Mouse (Mus musculus): ENCODE measurements around the gene 9930104L06Rik. TPM values are rescaled to one million over a fixed set of nuclear protein-coding genes. Genes with fewer than 3 reads are reported as not detected.
"Not testable (repeated sequence)": the region's sequence is repeated elsewhere in the genome, so short reads cannot be mapped to it uniquely, and the experiment has no call there.

9930104L06Rik gene
- polyA plus RNA-seq, 1 experiment from 2014 or later: 6.1 TPM

- Histone ChIP-seq H3K4me2 (ENCODE audit: low read depth, low read length, severe bottlenecking) (no peak overlapping the region), H3K4me1 (replicated peaks; ENCODE audit: control insufficient read depth, insufficient read depth, low read length) (peaks cover 7% of the 10 kb centered on the region; the same call in 1 of the 2 replicates), H3K9me3 (ENCODE audit: control insufficient read depth, low read length) (no peaks in the 10 kb centered on the region), H3K27me3 (ENCODE audit: control insufficient read depth, insufficient read depth, low read length) (no peaks in the 10 kb centered on the region), H3K27ac (ENCODE audit: low read depth, low read length) (peak overlapping the region; percentile 73; the same call in 1 of the 2 replicates), H3K36me3 (ENCODE audit: control insufficient read depth, insufficient read depth, low read length) (no peaks in the 10 kb centered on the region), H3K9ac (ENCODE audit: low read length) (no peak overlapping the region), H3K4me3 (ENCODE audit: low read depth, low read length) (no peak overlapping the region)
- DNase-seq (ENCODE audit: low spot score) (no peak), ATAC-seq (replicated peaks; ENCODE audit: low FRiP score) (peak; percentile 44; the same call in 1 of the 2 replicates)
- WGBS: 66% methylated on average over 4 of the region's 4 CpGs
Measured at GRCm38 (mm10) chr4:124905417-124905816, 31.4 kb upstream of the 9930104L06Rik start.

- H3K9ac ChIP-seq (ENCODE audit: low read length): peak overlapping the region; percentile 5
- peaks cover 7% of the 10 kb centered on the region; the same call in 1 of the 2 replicates for H3K4me1 ChIP-seq (replicated peaks; ENCODE audit: control insufficient read depth, insufficient read depth, low read length)
- WGBS: 5% methylated on average over 21 of the region's 21 CpGs
- H3K36me3 ChIP-seq (ENCODE audit: control insufficient read depth, insufficient read depth, low read length): no peaks in the 10 kb centered on the region
- no peaks in the 10 kb centered on the region for H3K9me3 ChIP-seq (ENCODE audit: control insufficient read depth, low read length)
- H3K27me3 ChIP-seq (ENCODE audit: control insufficient read depth, insufficient read depth, low read length): no peaks in the 10 kb centered on the region
- ATAC-seq (replicated peaks; ENCODE audit: low FRiP score) (peak; percentile 78), DNase-seq (ENCODE audit: low spot score) (peak; percentile 86)
- peak overlapping the region; percentile 48 for H3K4me2 ChIP-seq (ENCODE audit: low read depth, low read length, severe bottlenecking)
- H3K4me3 ChIP-seq (ENCODE audit: low read depth, low read length): peak overlapping the region; percentile 22
- H3K27ac ChIP-seq (ENCODE audit: low read depth, low read length): peak overlapping the region; percentile 73
Measured at GRCm38 (mm10) chr4:124905971-124906822, 30.7 kb upstream of the 9930104L06Rik start.

- Histone ChIP-seq H3K4me2 (ENCODE audit: low read depth, low read length, severe bottlenecking) (no peak overlapping the region), H3K4me3 (ENCODE audit: low read depth, low read length) (no peak overlapping the region), H3K9ac (ENCODE audit: low read length) (no peak overlapping the region), H3K27me3 (ENCODE audit: control insufficient read depth, insufficient read depth, low read length) (no peaks in the 10 kb centered on the region), H3K27ac (ENCODE audit: low read depth, low read length) (no peak overlapping the region), H3K4me1 (replicated peaks; ENCODE audit: control insufficient read depth, insufficient read depth, low read length) (no peaks in the 10 kb centered on the region), H3K9me3 (ENCODE audit: control insufficient read depth, low read length) (no peaks in the 10 kb centered on the region), H3K36me3 (ENCODE audit: control insufficient read depth, insufficient read depth, low read length) (peaks cover 26% of the 10 kb centered on the region)
- WGBS: 94% methylated on average over 5 of the region's 5 CpGs
- DNase-seq (ENCODE audit: low spot score) (no peak), ATAC-seq (replicated peaks; ENCODE audit: low FRiP score) (no peak)
Measured at GRCm38 (mm10) chr4:124928102-124928501, 8.7 kb upstream of the 9930104L06Rik start.

GRCm38 (mm10) chr4:124939211-124939610 lies 2.4 kb downstream of the 9930104L06Rik start, which contains the start of gene Cdca8:
Cdca8 (minus strand) TSS chr4:124939311.
- H3K9ac ChIP-seq (ENCODE audit: low read length); H3K27me3 ChIP-seq (ENCODE audit: control insufficient read depth, insufficient read depth, low read length); H3K27ac ChIP-seq (ENCODE audit: low read depth, low read length); DNase-seq (ENCODE audit: low spot score); ATAC-seq (replicated peaks; ENCODE audit: low FRiP score); H3K36me3 ChIP-seq (ENCODE audit: control insufficient read depth, insufficient read depth, low read length); H3K9me3 ChIP-seq (ENCODE audit: control insufficient read depth, low read length); H3K4me3 ChIP-seq (ENCODE audit: low read depth, low read length); H3K4me2 ChIP-seq (ENCODE audit: low read depth, low read length, severe bottlenecking): not testable (repeated sequence)
- 87% methylated on average over 4 of the region's 4 CpGs for WGBS
- peaks cover 14% of the 10 kb centered on the region for H3K4me1 ChIP-seq (replicated peaks; ENCODE audit: control insufficient read depth, insufficient read depth, low read length)

GRCm38 (mm10) chr4:124943022-124943421 lies 6.2 kb downstream of the 9930104L06Rik start:
- DNase-seq (ENCODE audit: low spot score) (peak; percentile 91), ATAC-seq (replicated peaks; ENCODE audit: low FRiP score) (no peak)
- Histone ChIP-seq H3K27me3 (ENCODE audit: control insufficient read depth, insufficient read depth, low read length) (no peaks in the 10 kb centered on the region), H3K27ac (ENCODE audit: low read depth, low read length) (no peak overlapping the region), H3K4me2 (ENCODE audit: low read depth, low read length, severe bottlenecking) (no peak overlapping the region), H3K9ac (ENCODE audit: low read length) (no peak overlapping the region), H3K9me3 (ENCODE audit: control insufficient read depth, low read length) (no peaks in the 10 kb centered on the region), H3K4me3 (ENCODE audit: low read depth, low read length) (no peak overlapping the region), H3K36me3 (ENCODE audit: control insufficient read depth, insufficient read depth, low read length) (no peaks in the 10 kb centered on the region; the same call in 1 of the 2 replicates), H3K4me1 (replicated peaks; ENCODE audit: control insufficient read depth, insufficient read depth, low read length) (no peaks in the 10 kb centered on the region)
- WGBS: 6% methylated on average over 4 of the region's 4 CpGs

GRCm38 (mm10) chr4:124943781-124944180 lies 6.9 kb downstream of the 9930104L06Rik start:
- Histone ChIP-seq H3K27ac (ENCODE audit: low read depth, low read length) (no peak overlapping the region), H3K4me3 (ENCODE audit: low read depth, low read length) (no peak overlapping the region), H3K36me3 (ENCODE audit: control insufficient read depth, insufficient read depth, low read length) (no peaks in the 10 kb centered on the region; the same call in 1 of the 2 replicates), H3K27me3 (ENCODE audit: control insufficient read depth, insufficient read depth, low read length) (no peaks in the 10 kb centered on the region), H3K9me3 (ENCODE audit: control insufficient read depth, low read length) (no peaks in the 10 kb centered on the region), H3K9ac (ENCODE audit: low read length) (no peak overlapping the region), H3K4me2 (ENCODE audit: low read depth, low read length, severe bottlenecking) (no peak overlapping the region), H3K4me1 (replicated peaks; ENCODE audit: control insufficient read depth, insufficient read depth, low read length) (no peaks in the 10 kb centered on the region)
- ATAC-seq (replicated peaks; ENCODE audit: low FRiP score) (no peak), DNase-seq (ENCODE audit: low spot score) (no peak)
- 87% methylated on average over 5 of the region's 5 CpGs for WGBS

GRCm38 (mm10) chr4:124944961-124945360 lies 8.1 kb downstream of the 9930104L06Rik start:
- Histone ChIP-seq H3K9ac (ENCODE audit: low read length) (no peak overlapping the region), H3K4me3 (ENCODE audit: low read depth, low read length) (no peak overlapping the region), H3K27ac (ENCODE audit: low read depth, low read length) (no peak overlapping the region), H3K9me3 (ENCODE audit: control insufficient read depth, low read length) (no peaks in the 10 kb centered on the region), H3K36me3 (ENCODE audit: control insufficient read depth, insufficient read depth, low read length) (no peaks in the 10 kb centered on the region; the same call in 1 of the 2 replicates), H3K4me1 (replicated peaks; ENCODE audit: control insufficient read depth, insufficient read depth, low read length) (no peaks in the 10 kb centered on the region), H3K27me3 (ENCODE audit: control insufficient read depth, insufficient read depth, low read length) (no peaks in the 10 kb centered on the region), H3K4me2 (ENCODE audit: low read depth, low read length, severe bottlenecking) (no peak overlapping the region)
- ATAC-seq (replicated peaks; ENCODE audit: low FRiP score) (no peak), DNase-seq (ENCODE audit: low spot score) (no peak)
- 53% methylated on average over 2 of the region's 2 CpGs for WGBS

GRCm38 (mm10) chr4:124949488-124949887 lies 12.6 kb downstream of the 9930104L06Rik start:
- no peaks in the 10 kb centered on the region for H3K9me3 ChIP-seq (ENCODE audit: control insufficient read depth, low read length)
- H3K9ac ChIP-seq (ENCODE audit: low read length): no peak overlapping the region; the same call in 1 of the 2 replicates
- H3K27me3 ChIP-seq (ENCODE audit: control insufficient read depth, insufficient read depth, low read length): no peaks in the 10 kb centered on the region
- no peak overlapping the region for H3K27ac ChIP-seq (ENCODE audit: low read depth, low read length)
- DNase-seq (ENCODE audit: low spot score) (no peak), ATAC-seq (replicated peaks; ENCODE audit: low FRiP score) (no peak)
- WGBS: 83% methylated on average over 3 of the region's 3 CpGs
- no peaks in the 10 kb centered on the region for H3K36me3 ChIP-seq (ENCODE audit: control insufficient read depth, insufficient read depth, low read length)
- H3K4me3 ChIP-seq (ENCODE audit: low read depth, low read length): no peak overlapping the region
- H3K4me2 ChIP-seq (ENCODE audit: low read depth, low read length, severe bottlenecking): no peak overlapping the region
- H3K4me1 ChIP-seq (replicated peaks; ENCODE audit: control insufficient read depth, insufficient read depth, low read length): no peaks in the 10 kb centered on the region
